Mouse (Mus musculus) heart, adult 8-10 months (tissue): ENCODE results near the gene Me1. TPM values are rescaled to one million over a fixed set of nuclear protein-coding genes. Genes with fewer than 3 reads are reported as not detected.

Experiments used
- DNase-seq: peaks from one replicate; pipeline ENCODE4 v3.0.0; 2022; ENCODE audit warnings: low spot score
- total RNA-seq, 4 experiments: library from RNA; stranded (reverse); gene quantifications; 2 replicates each; pipeline ENCODE4 v1.2.4; 2022

Me1 gene
- total RNA-seq, 4 experiments from 2014 or later = 113 to 144 (median 120) TPM

DNA sequence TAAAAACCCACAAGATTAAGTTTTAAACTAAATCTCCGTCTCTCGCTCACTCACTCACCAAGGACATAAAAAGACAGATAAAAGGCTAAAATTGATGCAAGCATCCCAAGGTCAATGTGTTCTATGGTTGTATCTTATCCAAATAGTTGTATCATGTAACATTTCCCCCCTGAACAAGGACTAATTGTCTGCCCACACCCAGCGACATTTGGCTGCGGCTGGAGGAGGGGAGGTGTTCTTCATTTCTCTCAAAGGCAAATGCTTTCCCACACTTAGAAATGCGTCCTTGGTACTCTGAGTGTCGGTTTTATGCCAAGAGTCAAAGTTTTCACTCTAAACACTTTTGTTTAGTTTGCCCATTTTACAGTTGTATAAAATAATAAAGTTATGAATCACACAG is 13.2 kb upstream of the Me1 start:
- no peak for DNase-seq

DNA sequence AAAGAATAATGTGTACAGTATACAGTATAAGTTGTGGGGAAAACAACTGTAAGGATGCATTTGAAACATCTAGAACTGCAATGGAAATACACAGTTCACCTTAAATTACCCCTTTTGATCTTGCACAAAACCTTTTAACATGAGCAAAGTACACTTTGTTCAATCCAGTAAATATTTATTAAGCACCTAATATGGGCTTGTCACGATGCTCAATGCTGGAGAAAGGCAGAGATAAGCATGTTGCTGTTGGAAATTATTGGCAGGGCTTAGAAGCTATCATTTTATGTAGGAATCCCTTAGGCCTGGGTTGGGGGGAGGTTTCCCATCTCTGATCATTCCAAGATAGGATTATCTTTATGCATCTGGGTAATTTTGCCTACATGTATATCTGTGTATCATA is 11.7 kb upstream of the Me1 start:
- DNase-seq = no peak

- DNase-seq = no peak
These were observed 6.1 kb upstream of the Me1 start for GRCm38 (mm10) chr9:86701844-86702243.

DNA sequence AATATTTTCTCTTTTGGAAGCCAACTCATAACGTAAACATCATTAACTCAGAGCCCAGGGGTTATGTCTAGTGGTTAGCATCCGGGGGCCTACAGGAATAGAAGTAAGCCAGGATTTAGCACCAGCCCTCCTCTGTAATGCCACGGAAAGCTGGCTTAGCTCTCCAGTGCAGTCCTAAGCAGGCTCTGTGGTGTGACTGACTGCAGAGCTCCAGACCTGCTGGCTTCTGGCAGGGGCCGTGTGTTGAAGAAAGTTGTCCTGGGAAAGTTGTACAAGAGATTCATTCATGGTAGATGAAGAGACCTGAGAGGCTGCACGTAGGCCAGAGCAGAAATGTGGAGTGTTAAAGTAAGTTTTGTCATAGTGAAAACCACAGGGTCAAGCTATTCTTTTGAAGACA is 5.5 kb upstream of the Me1 start:
- no peak for DNase-seq

GRCm38 (mm10) chr9:86695199-86695817 is 445 bp downstream of the Me1 start:
- peak; percentile 13 for DNase-seq

DNA sequence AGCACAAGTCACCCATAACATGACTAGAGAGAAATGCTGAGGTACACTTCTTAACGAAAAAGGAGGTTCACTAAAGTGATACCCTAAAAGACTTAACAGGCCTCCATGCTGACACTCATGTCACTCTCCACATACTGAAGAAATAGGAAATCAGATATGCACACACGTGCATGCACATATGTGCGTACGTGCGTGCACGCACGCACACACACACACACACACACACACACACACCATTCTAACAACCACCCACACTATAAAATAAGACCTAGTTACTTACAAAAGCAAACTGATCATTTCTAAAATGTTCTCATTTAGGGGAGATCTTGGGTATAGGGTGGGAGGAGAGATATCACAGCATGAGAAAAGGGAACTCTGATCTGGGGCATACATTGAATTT is 1.1 kb downstream of the Me1 start:
- no peak for DNase-seq

GRCm38 (mm10) chr9:86693935-86694334 is 1.8 kb downstream of the Me1 start:
- DNase-seq = no peak

GRCm38 (mm10) chr9:86692676-86693075 is 3.1 kb downstream of the Me1 start:
- no peak for DNase-seq

DNA sequence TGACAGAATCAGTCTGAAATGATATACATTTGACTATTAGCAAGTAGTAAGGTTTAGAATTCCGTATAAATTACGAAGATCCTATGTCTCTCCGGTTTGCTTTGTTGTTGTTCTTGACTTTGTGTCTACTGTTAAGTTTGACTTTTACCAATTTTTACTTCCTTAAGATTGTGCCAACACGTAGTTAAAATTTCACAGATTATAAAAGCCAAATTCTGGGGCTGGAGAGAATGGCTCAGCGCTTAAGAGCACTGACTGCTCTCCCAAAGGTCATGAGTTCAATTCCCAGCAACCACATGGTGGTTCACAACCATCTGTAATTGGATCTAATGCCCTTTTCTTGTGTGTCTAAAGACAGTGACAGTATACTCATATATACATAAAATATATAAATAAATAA is 3.5 kb downstream of the Me1 start:
- no peak for DNase-seq

GRCm38 (mm10) chr9:86691101-86691500 is 4.7 kb downstream of the Me1 start:
- no peak for DNase-seq

DNA sequence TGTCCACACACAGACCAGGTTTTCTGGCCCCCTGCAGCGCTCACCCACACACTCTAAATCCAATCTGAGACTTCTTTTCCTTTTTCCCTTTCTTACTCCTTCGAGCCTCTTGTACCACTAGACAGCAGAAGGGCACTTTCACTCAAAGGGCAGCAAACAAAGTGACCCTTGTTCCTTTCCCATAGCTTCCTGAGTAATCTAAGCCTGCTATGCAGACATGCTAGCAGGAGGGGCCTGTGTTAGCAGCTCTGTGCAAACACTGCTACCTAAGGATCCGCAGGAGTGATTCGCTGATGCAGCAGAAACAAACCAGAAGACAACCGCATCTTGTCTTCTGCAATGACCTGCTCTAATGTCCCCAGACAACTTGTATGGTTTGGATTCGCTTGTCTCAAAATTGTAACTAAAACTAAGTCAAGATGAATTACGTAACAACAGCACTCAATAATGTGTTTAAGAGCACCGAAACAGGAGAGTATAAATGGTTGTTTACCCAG is 12.0 kb downstream of the Me1 start:
- no peak for DNase-seq

GRCm38 (mm10) chr9:86682844-86683243 is 12.9 kb downstream of the Me1 start:
- no peak for DNase-seq

DNA sequence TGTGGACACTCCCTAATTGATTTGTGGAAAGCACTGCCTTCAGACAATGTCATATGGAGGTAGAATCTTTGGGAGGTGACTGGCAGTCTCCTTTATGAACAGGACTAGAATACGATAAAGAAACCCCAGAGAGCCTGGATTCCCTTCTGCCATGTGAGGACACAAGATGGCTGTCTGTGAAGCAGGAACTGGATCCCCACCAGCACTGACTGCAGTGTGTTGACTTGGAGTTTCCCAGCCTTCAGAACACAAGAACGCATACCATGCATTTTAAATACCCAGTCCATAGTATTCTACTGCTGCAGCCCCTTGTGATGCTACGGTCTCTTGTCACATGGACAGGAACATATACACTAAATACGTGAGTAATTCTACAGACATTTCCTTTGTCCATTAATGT is 13.5 kb downstream of the Me1 start:
- no peak for DNase-seq

- DNase-seq = no peak
These were observed 15.3 kb downstream of the Me1 start for GRCm38 (mm10) chr9:86680431-86680830.

DNA sequence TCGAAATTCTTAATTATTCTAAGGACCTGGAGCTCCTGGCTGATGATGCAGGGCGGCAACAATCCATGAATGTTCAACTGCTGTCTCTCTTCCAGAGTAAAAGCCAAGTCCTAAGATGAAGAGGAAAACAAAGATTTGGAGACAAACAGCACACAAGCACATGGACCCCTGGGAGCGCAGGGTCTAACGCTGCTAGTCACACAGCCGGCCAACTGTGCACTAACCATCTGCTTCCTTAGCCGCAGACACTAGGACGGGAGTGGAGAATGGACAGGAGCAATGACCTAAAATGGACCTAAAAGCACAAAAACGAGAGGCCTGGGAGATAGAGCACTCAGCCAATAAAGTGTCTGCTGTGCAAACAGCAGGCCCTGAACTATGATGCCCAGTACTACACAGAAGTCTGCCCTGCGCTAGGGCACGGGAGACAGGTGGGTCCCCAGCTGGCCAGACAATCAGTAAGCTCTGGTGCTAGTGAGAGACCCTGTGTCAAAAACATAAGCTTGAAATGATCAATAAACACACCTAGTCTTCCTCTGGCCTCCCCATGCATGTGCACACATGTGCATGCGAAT is 15.8 kb downstream of the Me1 start:
- no peak for DNase-seq

GRCm38 (mm10) chr9:86676246-86676645 is 19.5 kb downstream of the Me1 start:
- DNase-seq = no peak

GRCm38 (mm10) chr9:86675426-86675825 is 20.3 kb downstream of the Me1 start:
- no peak for DNase-seq

DNA sequence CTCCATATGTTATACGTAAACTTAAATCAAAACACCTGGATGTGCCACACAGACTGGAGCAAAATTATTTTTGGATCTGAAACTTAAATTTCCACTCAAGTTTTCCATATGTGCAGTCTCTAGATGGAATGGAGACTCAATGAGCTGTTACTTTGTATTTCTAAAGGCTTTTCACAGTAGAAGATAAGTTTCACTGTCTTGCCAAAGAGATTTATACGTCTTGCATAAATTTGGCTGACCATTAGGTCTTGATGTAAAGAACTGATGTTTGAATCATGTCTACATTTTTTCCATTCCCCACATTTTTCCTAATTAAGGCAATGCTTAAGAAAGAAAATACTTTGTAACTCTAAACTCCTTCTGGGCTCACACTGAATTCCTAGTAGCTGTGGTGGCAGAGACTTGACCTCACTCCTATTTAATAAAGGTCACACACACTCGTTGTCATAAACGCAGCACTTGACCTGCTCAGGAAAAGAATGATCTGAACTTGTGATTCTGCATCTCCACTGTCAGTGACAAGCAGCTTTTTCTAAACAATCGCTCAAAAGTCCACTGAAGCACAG is 22.8 kb downstream of the Me1 start:
- DNase-seq = no peak

GRCm38 (mm10) chr9:86668590-86669252 is 27.0 kb downstream of the Me1 start:
- DNase-seq = peak; percentile 6

DNA sequence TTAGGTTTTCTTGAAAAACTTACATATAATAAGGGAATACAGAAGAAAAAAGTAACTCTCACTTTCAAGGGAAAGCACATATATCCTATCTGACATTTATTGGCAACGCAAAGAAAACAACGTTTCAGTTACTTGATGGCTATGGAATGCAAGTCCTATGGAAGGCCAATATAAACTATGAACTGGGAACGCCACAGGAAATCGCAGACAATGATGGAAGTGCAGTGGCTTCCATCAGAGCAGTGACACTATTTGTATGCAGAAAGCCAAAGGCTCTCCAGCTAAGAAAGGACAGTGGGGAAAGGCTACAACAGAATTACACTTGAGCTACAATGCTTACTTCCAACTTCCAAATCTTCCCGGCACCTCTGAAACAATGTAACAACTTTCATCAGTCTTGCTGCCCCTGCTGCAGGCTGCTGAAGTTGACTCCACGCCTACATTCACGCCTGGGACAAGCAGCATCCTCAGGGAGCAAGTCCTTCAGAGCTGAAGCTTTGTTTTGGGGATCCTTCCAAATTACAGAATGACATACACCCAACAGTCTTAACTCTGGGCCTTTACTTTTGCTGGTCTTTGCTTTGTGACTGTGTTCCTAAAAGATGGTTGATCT is 28.5 kb downstream of the Me1 start:
- DNase-seq = no peak

GRCm38 (mm10) chr9:86661679-86662078 is 34.1 kb downstream of the Me1 start:
- no peak for DNase-seq

GRCm38 (mm10) chr9:86661266-86661665 is 34.5 kb downstream of the Me1 start:
- DNase-seq = no peak
